Comparison of ENCODE assay signal across 8 mouse cellular contexts in the genomic region with DNA sequence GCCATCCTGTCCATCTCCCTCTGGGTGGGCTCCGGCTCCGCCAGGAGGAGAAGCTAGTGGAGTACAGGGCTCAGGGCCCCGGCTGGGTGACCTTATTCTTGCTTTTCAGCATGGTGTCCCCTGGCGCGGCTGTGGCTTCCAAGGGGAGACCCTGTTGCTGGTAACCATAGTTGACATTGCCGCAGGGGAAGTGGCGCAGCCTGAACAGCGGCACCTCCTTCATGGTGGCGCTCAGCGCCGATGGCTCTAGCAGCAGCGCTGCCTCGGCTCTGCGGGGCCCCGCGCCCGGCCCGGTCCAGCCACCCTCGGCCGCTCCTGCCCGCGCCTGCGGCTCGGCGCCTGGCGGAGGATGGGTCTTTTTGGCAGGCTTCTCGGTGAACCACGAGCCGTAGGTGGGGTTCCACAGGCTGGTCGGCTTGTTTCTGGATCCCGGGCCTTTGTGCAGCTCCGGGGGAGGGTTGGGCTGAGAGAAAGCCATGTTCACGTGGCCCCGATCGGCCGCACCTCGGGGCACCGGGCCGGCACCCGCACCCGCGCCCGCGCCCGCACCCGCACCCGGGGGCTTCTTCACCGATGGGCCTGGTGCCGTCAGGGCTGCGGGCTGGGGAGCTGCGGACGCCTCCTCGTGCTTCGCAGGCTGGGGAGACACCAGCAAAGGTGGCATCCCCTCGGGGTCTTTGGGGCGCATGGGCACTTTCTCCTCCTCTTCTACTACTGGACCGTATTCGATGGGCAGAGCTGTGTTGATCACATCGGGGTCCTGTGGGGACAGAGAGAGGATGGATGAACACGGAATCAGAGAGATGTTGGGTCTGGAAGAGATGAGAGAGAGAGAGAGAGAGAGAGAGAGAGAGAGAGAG.
A peak's percentile ranks its signal among the peaks of the same experiment; 100 is the strongest.
DNase-seq lines count a peak whose midpoint lies in the region; ATAC-seq and TF ChIP-seq lines count a peak whose summit lies in the region.

No protein-coding gene starts in this region.

- peak; percentile 65 for DNase-seq in lung, embryonic 14.5 days
- no peak for DNase-seq in lung, postnatal 25 days (ENCODE audit: low spot score)
- peak; percentile 66 for DNase-seq in hindbrain, embryonic 11.5 days (ENCODE audit: low spot score)
- peak; percentile 72 for DNase-seq in limb, embryonic 11.5 days (ENCODE audit: low spot score)
- peak; percentile 2 to 4 for DNase-seq in natural killer cell, adult 2 months (ENCODE audit: low spot score in 2 of 2)
- peak; percentile 10 for DNase-seq in urinary bladder, postnatal 14 days (ENCODE audit: low spot score)
- DNase-seq in B cell, adult 2 months: no peak

- 4% methylated on average over 60 of the region's 60 CpGs for WGBS in lung, embryonic 14.5 days
- 6% methylated on average over 57 of the region's 60 CpGs for WGBS in forebrain, embryonic 12.5 days
- WGBS in hindbrain, embryonic 11.5 days: 4% methylated on average over 57 of the region's 60 CpGs
- WGBS in limb, embryonic 11.5 days: 8% methylated on average over 60 of the region's 60 CpGs

- H3K4me2 ChIP-seq in lung, embryonic 14.5 days: peak overlapping the region; percentile 88
- peak overlapping the region; percentile 83 for H3K4me2 ChIP-seq in forebrain, embryonic 12.5 days
- peak overlapping the region; percentile 91 for H3K4me2 ChIP-seq in hindbrain, embryonic 11.5 days (replicated peaks; ENCODE audit: low read depth, low read length)
- H3K4me2 ChIP-seq in limb, embryonic 11.5 days (ENCODE audit: low read depth, severe bottlenecking): peak overlapping the region; percentile 80

- no peaks in the 10 kb centered on the region for H3K27me3 ChIP-seq in lung, embryonic 14.5 days (ENCODE audit: insufficient read depth, low read length)
- H3K27me3 ChIP-seq in forebrain, embryonic 12.5 days: no peaks in the 10 kb centered on the region
- no peaks in the 10 kb centered on the region for H3K27me3 ChIP-seq in hindbrain, embryonic 11.5 days (ENCODE audit: control insufficient read depth, insufficient read depth, low read length)
- H3K27me3 ChIP-seq in limb, embryonic 11.5 days (ENCODE audit: control insufficient read depth, insufficient read depth, low read length): no peaks in the 10 kb centered on the region

- no peaks in the 10 kb centered on the region for H3K4me1 ChIP-seq in lung, embryonic 14.5 days (ENCODE audit: insufficient read depth)
- H3K4me1 ChIP-seq in forebrain, embryonic 12.5 days: 0 out of 2 replicates have a peak, but pooled peaks cover 5% of the 10 kb centered on the region
- no peaks in the 10 kb centered on the region; the same call in 1 of the 2 replicates for H3K4me1 ChIP-seq in hindbrain, embryonic 11.5 days (replicated peaks; ENCODE audit: control insufficient read depth, insufficient read depth, low read length)
- H3K4me1 ChIP-seq in limb, embryonic 11.5 days (ENCODE audit: control insufficient read depth, insufficient read depth, low read length): no peaks in the 10 kb centered on the region

- no peak for TF ChIP-seq CTCF in lung, embryonic 14.5 days (IDR thresholded peaks at IDR 0.05; ENCODE audit: low read depth)

- no peak overlapping the region for H3K27ac ChIP-seq in lung, embryonic 14.5 days (ENCODE audit: low read depth)
- no peak overlapping the region for H3K27ac ChIP-seq in forebrain, embryonic 12.5 days
- H3K27ac ChIP-seq in hindbrain, embryonic 11.5 days (ENCODE audit: low read depth, low read length): no peak overlapping the region
- no peak overlapping the region for H3K27ac ChIP-seq in limb, embryonic 11.5 days (replicated peaks; ENCODE audit: low read depth, low read length)

- ATAC-seq in lung, embryonic 14.5 days (ENCODE audit: insufficient read depth): peak; percentile 77
- peak; percentile 84 for ATAC-seq in forebrain, embryonic 12.5 days (ENCODE audit: low FRiP score)
- peak; percentile 81 for ATAC-seq in hindbrain, embryonic 11.5 days (ENCODE audit: low FRiP score)
- peak; percentile 63; the same call in 1 of the 2 replicates for ATAC-seq in limb, embryonic 11.5 days (ENCODE audit: insufficient number of reproducible peaks, low FRiP score, low TSS enrichment, low read depth)

- peak overlapping the region; percentile 44 for H3K4me3 ChIP-seq in lung, embryonic 14.5 days (ENCODE audit: low read depth, low read length)
- peak overlapping the region; percentile 53 for H3K4me3 ChIP-seq in forebrain, embryonic 12.5 days (replicated peaks)
- peak overlapping the region; percentile 44 for H3K4me3 ChIP-seq in hindbrain, embryonic 11.5 days (ENCODE audit: low read depth, low read length)
- peak overlapping the region; percentile 37 for H3K4me3 ChIP-seq in limb, embryonic 11.5 days (ENCODE audit: low read depth, low read length)

- H3K9ac ChIP-seq in lung, embryonic 14.5 days: peak overlapping the region; percentile 59
- H3K9ac ChIP-seq in forebrain, embryonic 12.5 days: peak overlapping the region; percentile 71
- peak overlapping the region; percentile 75 for H3K9ac ChIP-seq in hindbrain, embryonic 11.5 days (ENCODE audit: low read depth, low read length)
- H3K9ac ChIP-seq in limb, embryonic 11.5 days (ENCODE audit: low read length): peak overlapping the region; percentile 82

- no peaks in the 10 kb centered on the region for H3K36me3 ChIP-seq in lung, embryonic 14.5 days (ENCODE audit: insufficient read depth)
- H3K36me3 ChIP-seq in forebrain, embryonic 12.5 days (replicated peaks): no peaks in the 10 kb centered on the region
- H3K36me3 ChIP-seq in hindbrain, embryonic 11.5 days (ENCODE audit: control insufficient read depth, insufficient read depth, low read length): no peaks in the 10 kb centered on the region
- H3K36me3 ChIP-seq in limb, embryonic 11.5 days (ENCODE audit: control insufficient read depth, insufficient read depth, low read length): no peaks in the 10 kb centered on the region

- H3K9me3 ChIP-seq in lung, embryonic 14.5 days (ENCODE audit: low read depth, low read length): no peaks in the 10 kb centered on the region
- no peaks in the 10 kb centered on the region for H3K9me3 ChIP-seq in forebrain, embryonic 12.5 days
- no peaks in the 10 kb centered on the region for H3K9me3 ChIP-seq in hindbrain, embryonic 11.5 days (ENCODE audit: control insufficient read depth, low read length)
- H3K9me3 ChIP-seq in limb, embryonic 11.5 days (ENCODE audit: control insufficient read depth, low read length): no peaks in the 10 kb centered on the region

Comparison
In these comparisons a context has a peak if more than half of its experiments do, and no peak if none do; other contexts are left out.
1. DNase-seq: peak in lung, embryonic 14.5 days (single experiment), hindbrain, embryonic 11.5 days (single experiment), limb, embryonic 11.5 days (single experiment), natural killer cell, adult 2 months (2 of 2) and urinary bladder, postnatal 14 days (single experiment); none in lung, postnatal 25 days (single experiment) and B cell, adult 2 months (0 of 2).
2. Peak in every context shown above with its lines, with median percentiles within 50 percentile points of each other: ATAC-seq, H3K4me2 ChIP-seq, H3K4me3 ChIP-seq and H3K9ac ChIP-seq.